Mouse (Mus musculus): ENCODE measurements around the gene Etfbkmt. TPM values are rescaled to one million over a fixed set of nuclear protein-coding genes. Genes with fewer than 3 reads are reported as not detected.

Etfbkmt gene
- polyA plus RNA-seq, 1 experiment = 24.5 TPM

DNA sequence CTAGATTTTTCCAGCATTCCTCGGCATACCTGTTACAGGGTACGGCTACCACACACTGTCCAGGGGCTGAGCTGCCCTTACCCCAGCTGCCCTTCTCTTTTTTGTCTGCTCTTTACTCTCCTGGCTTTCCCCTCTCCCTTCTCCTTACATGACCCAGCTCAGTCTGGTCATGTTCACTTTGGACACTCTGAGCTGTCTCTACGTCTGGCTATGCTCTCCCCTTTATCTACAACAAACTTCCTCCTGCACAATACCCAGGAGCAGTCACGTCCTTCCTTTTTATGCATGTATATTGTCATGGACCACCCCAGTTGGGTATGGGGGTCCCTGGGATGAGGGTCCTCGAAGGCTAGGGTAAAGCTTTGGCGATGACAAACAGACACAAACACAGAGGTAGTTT is 4.0 kb upstream of the Etfbkmt start:
- Histone ChIP-seq H3K4me3 (ENCODE audit: low read depth, low read length) (no peak overlapping the region), H3K9ac (ENCODE audit: low read depth, poor library complexity, severe bottlenecking) (no peak overlapping the region), H3K27me3 (ENCODE audit: control insufficient read depth, insufficient read depth, low read length, poor library complexity, severe bottlenecking) (no peaks in the 10 kb centered on the region), H3K36me3 (ENCODE audit: control insufficient read depth, insufficient read depth, low read length, poor library complexity, severe bottlenecking) (no peaks in the 10 kb centered on the region), H3K27ac (ENCODE audit: insufficient read depth, low read length) (no peak overlapping the region), H3K9me3 (replicated peaks; ENCODE audit: control insufficient read depth, insufficient read depth, low read length, poor library complexity, severe bottlenecking) (no peaks in the 10 kb centered on the region), H3K4me1 (ENCODE audit: control insufficient read depth, insufficient read depth, low read length) (no peaks in the 10 kb centered on the region)
- no peak for TF ChIP-seq EP300 (IDR thresholded peaks at IDR 0.05; ENCODE audit: insufficient read depth, low read depth, low read length)
- no peak for TF ChIP-seq CTCF (IDR thresholded peaks at IDR 0.05; ENCODE audit: low read depth, low read length)
- no peak for TF ChIP-seq POLR2A (IDR thresholded peaks at IDR 0.05; ENCODE audit: insufficient read depth, low read length)

GRCm38 (mm10) chr6:149137936-149138335 is 1.7 kb upstream of the Etfbkmt start:
- no peaks in the 10 kb centered on the region for H3K36me3 ChIP-seq (ENCODE audit: control insufficient read depth, insufficient read depth, low read length, poor library complexity, severe bottlenecking)
- H3K9me3 ChIP-seq (replicated peaks; ENCODE audit: control insufficient read depth, insufficient read depth, low read length, poor library complexity, severe bottlenecking) = no peaks in the 10 kb centered on the region
- H3K27me3 ChIP-seq (ENCODE audit: control insufficient read depth, insufficient read depth, low read length, poor library complexity, severe bottlenecking) = no peaks in the 10 kb centered on the region
- no peaks in the 10 kb centered on the region for H3K4me1 ChIP-seq (ENCODE audit: control insufficient read depth, insufficient read depth, low read length)
- no peak overlapping the region for H3K9ac ChIP-seq (ENCODE audit: low read depth, poor library complexity, severe bottlenecking)
- no peak overlapping the region for H3K27ac ChIP-seq (ENCODE audit: insufficient read depth, low read length)
- H3K4me3 ChIP-seq (ENCODE audit: low read depth, low read length) = no peak overlapping the region
- TF ChIP-seq CTCF (IDR thresholded peaks at IDR 0.05; ENCODE audit: low read depth, low read length) (no peak), POLR2A (IDR thresholded peaks at IDR 0.05; ENCODE audit: insufficient read depth, low read length) (no peak)

DNA sequence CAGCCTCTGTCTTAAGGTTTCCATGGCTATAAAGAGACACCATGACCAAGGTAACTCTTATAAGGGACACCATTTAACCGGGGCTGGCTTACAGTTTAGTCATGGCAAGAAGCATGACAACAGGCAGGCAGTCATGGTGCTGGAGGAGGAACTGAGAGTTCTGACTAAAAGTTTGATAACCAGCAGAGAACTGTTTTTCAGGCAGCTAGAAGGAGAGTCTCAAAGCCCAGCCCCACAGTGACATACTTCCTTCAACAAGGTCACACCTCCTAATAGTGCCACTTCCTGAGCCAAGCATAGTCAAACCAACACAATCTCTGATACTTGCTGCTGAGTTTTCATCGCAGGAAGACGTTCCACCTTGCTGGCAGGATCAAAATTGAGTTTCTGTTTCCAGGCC is 638 bp upstream of the Etfbkmt start:
- TF ChIP-seq CTCF (IDR thresholded peaks at IDR 0.05; ENCODE audit: low read depth, low read length) (no peak), POLR2A (IDR thresholded peaks at IDR 0.05; ENCODE audit: insufficient read depth, low read length) (no peak), EP300 (IDR thresholded peaks at IDR 0.05; ENCODE audit: insufficient read depth, low read depth, low read length) (no peak)
- Histone ChIP-seq H3K4me3 (ENCODE audit: low read depth, low read length) (no peak overlapping the region), H3K27me3 (ENCODE audit: control insufficient read depth, insufficient read depth, low read length, poor library complexity, severe bottlenecking) (no peaks in the 10 kb centered on the region), H3K9me3 (replicated peaks; ENCODE audit: control insufficient read depth, insufficient read depth, low read length, poor library complexity, severe bottlenecking) (no peaks in the 10 kb centered on the region), H3K9ac (ENCODE audit: low read depth, poor library complexity, severe bottlenecking) (no peak overlapping the region), H3K4me1 (ENCODE audit: control insufficient read depth, insufficient read depth, low read length) (no peaks in the 10 kb centered on the region), H3K36me3 (ENCODE audit: control insufficient read depth, insufficient read depth, low read length, poor library complexity, severe bottlenecking) (peaks cover under 1% of the 10 kb centered on the region), H3K27ac (ENCODE audit: insufficient read depth, low read length) (no peak overlapping the region)

- Histone ChIP-seq H3K27me3 (ENCODE audit: control insufficient read depth, insufficient read depth, low read length, poor library complexity, severe bottlenecking) (no peaks in the 10 kb centered on the region), H3K4me3 (ENCODE audit: low read depth, low read length) (peak overlapping the region; percentile 92), H3K36me3 (ENCODE audit: control insufficient read depth, insufficient read depth, low read length, poor library complexity, severe bottlenecking) (peaks cover 9% of the 10 kb centered on the region), H3K9ac (ENCODE audit: low read depth, poor library complexity, severe bottlenecking) (peak overlapping the region; percentile 92), H3K9me3 (replicated peaks; ENCODE audit: control insufficient read depth, insufficient read depth, low read length, poor library complexity, severe bottlenecking) (no peaks in the 10 kb centered on the region), H3K4me1 (ENCODE audit: control insufficient read depth, insufficient read depth, low read length) (no peaks in the 10 kb centered on the region), H3K27ac (ENCODE audit: insufficient read depth, low read length) (peak overlapping the region; percentile 51; the same call in 1 of the 2 replicates)
- peak; percentile 29 for TF ChIP-seq POLR2A (IDR thresholded peaks at IDR 0.05; ENCODE audit: insufficient read depth, low read length)
- TF ChIP-seq EP300 (IDR thresholded peaks at IDR 0.05; ENCODE audit: insufficient read depth, low read depth, low read length) = peak; percentile 66; the same call in 1 of the 2 replicates
- no peak for TF ChIP-seq CTCF (IDR thresholded peaks at IDR 0.05; ENCODE audit: low read depth, low read length)
Observed at GRCm38 (mm10) chr6:149141393-149142173, 1.9 kb downstream of the Etfbkmt start.

DNA sequence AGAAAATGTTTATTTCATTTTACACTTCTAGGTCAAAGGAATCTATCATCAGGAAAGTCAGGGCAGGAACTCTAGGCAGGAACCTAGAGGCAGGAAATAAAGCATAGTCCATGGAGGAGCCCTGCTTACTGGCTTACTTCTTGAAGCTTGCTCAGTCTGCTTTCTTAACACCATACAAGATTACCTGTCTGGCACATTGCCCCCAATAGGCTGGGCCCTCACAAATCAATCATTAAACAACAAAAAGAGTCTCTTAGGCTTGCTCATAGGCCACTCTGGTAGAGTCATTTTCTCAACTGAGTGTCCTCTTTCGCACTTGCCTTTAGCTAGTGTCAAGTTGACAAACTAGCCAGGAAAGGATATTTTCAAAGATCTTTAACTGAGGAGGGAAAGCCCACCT is 5.5 kb downstream of the Etfbkmt start:
- H3K27me3 ChIP-seq (ENCODE audit: control insufficient read depth, insufficient read depth, low read length, poor library complexity, severe bottlenecking) = no peaks in the 10 kb centered on the region
- H3K4me1 ChIP-seq (ENCODE audit: control insufficient read depth, insufficient read depth, low read length) = no peaks in the 10 kb centered on the region
- no peak overlapping the region for H3K9ac ChIP-seq (ENCODE audit: low read depth, poor library complexity, severe bottlenecking)
- no peak overlapping the region for H3K4me3 ChIP-seq (ENCODE audit: low read depth, low read length)
- no peak overlapping the region for H3K27ac ChIP-seq (ENCODE audit: insufficient read depth, low read length)
- H3K36me3 ChIP-seq (ENCODE audit: control insufficient read depth, insufficient read depth, low read length, poor library complexity, severe bottlenecking) = peaks cover 22% of the 10 kb centered on the region
- TF ChIP-seq POLR2A (IDR thresholded peaks at IDR 0.05; ENCODE audit: insufficient read depth, low read length) (no peak), EP300 (IDR thresholded peaks at IDR 0.05; ENCODE audit: insufficient read depth, low read depth, low read length) (no peak)
- no peaks in the 10 kb centered on the region for H3K9me3 ChIP-seq (replicated peaks; ENCODE audit: control insufficient read depth, insufficient read depth, low read length, poor library complexity, severe bottlenecking)

DNA sequence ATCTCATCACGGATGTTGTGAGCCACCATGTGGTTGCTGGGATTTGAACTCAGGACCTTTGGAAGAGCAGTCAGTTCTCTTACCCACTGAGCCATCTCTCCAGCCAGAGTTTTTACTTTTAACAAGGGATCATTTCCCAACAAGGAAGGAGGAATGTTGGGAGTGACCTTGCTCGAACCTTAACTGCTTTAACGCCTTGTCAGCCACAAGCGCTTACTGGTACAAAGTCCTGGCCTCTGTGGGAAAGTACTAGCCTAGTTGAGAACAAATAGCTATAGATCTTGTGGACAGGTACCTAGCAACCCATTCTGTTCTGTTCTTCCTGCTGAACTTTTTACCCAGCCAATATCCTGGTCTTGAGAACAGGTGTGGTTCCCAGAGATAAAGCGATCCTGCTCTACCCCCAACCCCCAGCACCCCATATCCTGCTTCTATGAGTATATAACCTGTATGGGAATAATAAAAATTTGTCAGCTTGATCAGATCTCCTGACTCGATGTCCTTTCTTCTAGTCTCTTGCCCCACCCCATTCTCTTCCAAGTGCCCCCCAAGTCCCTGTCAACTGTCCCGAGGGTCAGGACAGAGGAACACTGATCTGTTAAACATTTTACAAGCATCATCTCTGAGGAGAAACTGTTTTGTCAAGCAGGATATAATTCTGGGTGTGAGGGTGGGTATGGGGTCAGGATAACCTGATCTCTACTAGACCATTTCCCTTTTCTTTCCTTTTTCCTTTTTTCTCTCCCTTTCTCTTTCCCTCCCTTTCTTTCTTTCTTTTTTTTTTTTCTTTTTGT is 9.0 kb downstream of the Etfbkmt start:
- Histone ChIP-seq H3K27me3 (ENCODE audit: control insufficient read depth, insufficient read depth, low read length, poor library complexity, severe bottlenecking) (no peaks in the 10 kb centered on the region), H3K9ac (ENCODE audit: low read depth, poor library complexity, severe bottlenecking) (no peak overlapping the region), H3K4me3 (ENCODE audit: low read depth, low read length) (no peak overlapping the region), H3K9me3 (replicated peaks; ENCODE audit: control insufficient read depth, insufficient read depth, low read length, poor library complexity, severe bottlenecking) (no peaks in the 10 kb centered on the region), H3K36me3 (ENCODE audit: control insufficient read depth, insufficient read depth, low read length, poor library complexity, severe bottlenecking) (peaks cover 24% of the 10 kb centered on the region), H3K27ac (ENCODE audit: insufficient read depth, low read length) (no peak overlapping the region), H3K4me1 (ENCODE audit: control insufficient read depth, insufficient read depth, low read length) (no peaks in the 10 kb centered on the region)
- TF ChIP-seq EP300 (IDR thresholded peaks at IDR 0.05; ENCODE audit: insufficient read depth, low read depth, low read length) (no peak), CTCF (IDR thresholded peaks at IDR 0.05; ENCODE audit: low read depth, low read length) (no peak), POLR2A (IDR thresholded peaks at IDR 0.05; ENCODE audit: insufficient read depth, low read length) (no peak)
